Mouse (Mus musculus) frontal cortex, postnatal 25 days (tissue): Measurements from ENCODE around the gene Cdkl4.
"Not testable (repeated sequence)": the region's sequence is repeated elsewhere in the genome, so short reads cannot be mapped to it uniquely, and the experiment has no call there.

ENCODE experiments used
- DNase-seq, 2 experiments: peaks; one replicate each; pipeline ENCODE4 v3.0.0; 2022; ENCODE audit warnings: low spot score in 2 of 2

The Cdkl4 gene

GRCm38 (mm10) chr17:80577639-80578038, at the start of gene Cdkl4:
Gene Cdkl4 (minus strand): TSS chr17:80577813.
- DNase-seq, result no peak

- DNase-seq, result no peak
These were observed 47.4 kb upstream of the Cdkl4 start for GRCm38 (mm10) chr17:80624979-80625378.

GRCm38 (mm10) chr17:80621691-80622090, 44.1 kb upstream of the Cdkl4 start:
- DNase-seq, result no peak

- DNase-seq, result peak; percentile 58 to 61
These were observed 43.3 kb upstream of the Cdkl4 start for GRCm38 (mm10) chr17:80620786-80621423.

- no peak for DNase-seq
These were observed 41.9 kb upstream of the Cdkl4 start for GRCm38 (mm10) chr17:80619556-80619955.

- DNase-seq, result no peak
These were observed 41.3 kb upstream of the Cdkl4 start for GRCm38 (mm10) chr17:80618890-80619289.

- DNase-seq, result no peak
These were observed 26.2 kb upstream of the Cdkl4 start for GRCm38 (mm10) chr17:80603806-80604205.

- DNase-seq, result no peak
These were observed 25.5 kb upstream of the Cdkl4 start for GRCm38 (mm10) chr17:80603079-80603625.

GRCm38 (mm10) chr17:80601371-80601770, 23.8 kb upstream of the Cdkl4 start:
- DNase-seq, result no peak

- no peak for DNase-seq
These were observed 5.4 kb upstream of the Cdkl4 start for GRCm38 (mm10) chr17:80583051-80583450.

GRCm38 (mm10) chr17:80579901-80580300, 2.3 kb upstream of the Cdkl4 start:
- no peak for DNase-seq

GRCm38 (mm10) chr17:80579089-80579488, 1.5 kb upstream of the Cdkl4 start:
- no peak for DNase-seq

- no peak for DNase-seq
These were observed 428 bp upstream of the Cdkl4 start for GRCm38 (mm10) chr17:80578041-80578440.

- DNase-seq, result peak; percentile 40 to 51
These were observed 399 bp downstream of the Cdkl4 start for GRCm38 (mm10) chr17:80577214-80577613.

- no peak for DNase-seq
These were observed 2.6 kb downstream of the Cdkl4 start for GRCm38 (mm10) chr17:80575008-80575407.

GRCm38 (mm10) chr17:80574471-80574965, 3.1 kb downstream of the Cdkl4 start:
- no peak for DNase-seq

GRCm38 (mm10) chr17:80572187-80572935, 5.3 kb downstream of the Cdkl4 start:
- DNase-seq, result no peak

GRCm38 (mm10) chr17:80571460-80571859, 6.2 kb downstream of the Cdkl4 start:
- no peak for DNase-seq

GRCm38 (mm10) chr17:80569718-80570117, 7.9 kb downstream of the Cdkl4 start:
- DNase-seq, result not testable (repeated sequence)

GRCm38 (mm10) chr17:80568842-80569601, 8.6 kb downstream of the Cdkl4 start:
- no peak for DNase-seq

GRCm38 (mm10) chr17:80568441-80568840, 9.2 kb downstream of the Cdkl4 start:
- DNase-seq, result no peak

- no peak for DNase-seq
These were observed 13.0 kb downstream of the Cdkl4 start for GRCm38 (mm10) chr17:80564611-80564924.
